In genomic region chr7:15914252-15914651, GRCm38 (mm10) we compare ENCODE assay signal across 2 mouse cellular contexts.
A peak's percentile ranks its signal among the peaks of the same experiment; 100 is the strongest.
TF ChIP-seq lines count a peak whose summit lies in the region.

No protein-coding gene starts in this region.

TF ChIP-seq in C2C12, 6 proteins besides CTCF, POLR2A, EP300 and RAD21:
- TF ChIP-seq MYOD1 (IDR thresholded peaks at IDR 0.05; ENCODE audit: control insufficient read depth, insufficient read length, low read depth) (no peak), CEBPB (IDR thresholded peaks at IDR 0.05; ENCODE audit: low read depth) (no peak), MYOG (IDR thresholded peaks at IDR 0.05; ENCODE audit: control insufficient read depth, extremely low read depth, insufficient read length) (no peak), USF1 (IDR thresholded peaks at IDR 0.05; ENCODE audit: low read depth) (no peak), MAX (IDR thresholded peaks at IDR 0.05) (no peak), FOSL1 (IDR thresholded peaks at IDR 0.05; ENCODE audit: insufficient read depth, low read length, poor library complexity, severe bottlenecking) (no peak)
TF ChIP-seq in C2C12: peak in this region for 0.

TF ChIP-seq in CH12.LX, 34 proteins besides CTCF, POLR2A, EP300 and RAD21:
- no peak for TF ChIP-seq SIN3A (IDR thresholded peaks at IDR 0.05; ENCODE audit: low read length)
- TF ChIP-seq MAZ (IDR thresholded peaks at IDR 0.05; ENCODE audit: low read depth, low read length) = no peak
- no peak for TF ChIP-seq JUND (conservative IDR thresholded peaks at IDR 0.05; ENCODE audit: low read depth, low read length)
- TF ChIP-seq SMC3 (IDR thresholded peaks at IDR 0.05; ENCODE audit: low read depth, low read length) = peak; percentile 63
- TF ChIP-seq POLR2AphosphoS2 (IDR thresholded peaks at IDR 0.05; ENCODE audit: low read depth, low read length) = no peak
- no peak for TF ChIP-seq TCF12 (IDR thresholded peaks at IDR 0.05; ENCODE audit: low read depth, low read length)
- no peak for TF ChIP-seq CHD2 (IDR thresholded peaks at IDR 0.05; ENCODE audit: low read length)
